Mouse (Mus musculus): Measurements from ENCODE around the gene Rnf135. TPM values are rescaled to one million over a fixed set of nuclear protein-coding genes. Genes with fewer than 3 reads are reported as not detected.

The Rnf135 gene
- total and polyA plus RNA-seq, 3 experiments, result 5.2 to 8.0 TPM; not detected in 1

- DNase-seq (ENCODE audit: low read depth, low spot score), result no peak
- Histone ChIP-seq H3K27me3 (ENCODE audit: control insufficient read depth in 1 of 2, insufficient read depth in 2 of 2, low read length in 2 of 2) (no peaks in the 10 kb centered on the region), H3K4me1 (ENCODE audit: control insufficient read depth in 1 of 2, insufficient read depth in 2 of 2, low read length in 2 of 2) (peaks cover 3 to 5% of the 10 kb centered on the region in 2 experiments; a peak in 2 of 4 replicates), H3K36me3 (ENCODE audit: control insufficient read depth in 1 of 2, insufficient read depth in 2 of 2, low read length in 2 of 2) (peaks cover 12 to 13% of the 10 kb centered on the region in 2 experiments), H3K4me3 (ENCODE audit: control insufficient read depth in 1 of 2, insufficient read depth in 1 of 2, low read depth in 2 of 2, low read length in 2 of 2) (no peak overlapping the region), H3K9me3 (replicated peaks; ENCODE audit: insufficient read depth, low read length) (no peaks in the 10 kb centered on the region), H3K9ac (ENCODE audit: control insufficient read depth, low read depth, low read length, poor library complexity, severe bottlenecking) (no peak overlapping the region), H3K79me2 (ENCODE audit: control insufficient read depth, insufficient read depth, low read length, poor library complexity) (peaks cover 36% of the 10 kb centered on the region), H3K27ac (ENCODE audit: control insufficient read depth, low read depth, low read length) (no peak overlapping the region)
- TF ChIP-seq RAD21 (IDR thresholded peaks at IDR 0.05; ENCODE audit: low read depth, low read length) (no peak), POLR2AphosphoS5 (IDR thresholded peaks at IDR 0.05; ENCODE audit: borderline replicate concordance, low read depth, low read length) (no peak), MXI1 (IDR thresholded peaks at IDR 0.05; ENCODE audit: low read depth, low read length) (no peak), MAX (IDR thresholded peaks at IDR 0.05; ENCODE audit: low read length) (no peak), ZC3H11A (IDR thresholded peaks at IDR 0.05; ENCODE audit: low read depth, low read length) (no peak), UBTF (IDR thresholded peaks at IDR 0.05; ENCODE audit: borderline replicate concordance, insufficient read depth, low read depth, low read length) (no peak), JUND (IDR thresholded peaks at IDR 0.05; ENCODE audit: low read depth, low read length) (no peak), NRF1 (IDR thresholded peaks at IDR 0.05; ENCODE audit: insufficient read depth, low read depth, low read length, poor library complexity, severe bottlenecking) (no peak), KAT2A (conservative IDR thresholded peaks at IDR 0.05; ENCODE audit: low read depth, low read length) (no peak), ZKSCAN1 (IDR thresholded peaks at IDR 0.05; ENCODE audit: low read depth, low read length) (no peak), POLR2AphosphoS2 (IDR thresholded peaks at IDR 0.05; ENCODE audit: low read length) (no peak), MEF2A (IDR thresholded peaks at IDR 0.05; ENCODE audit: extremely low read depth, insufficient replicate concordance, low read depth, low read length, poor library complexity, severe bottlenecking) (no peak), CHD1 (IDR thresholded peaks at IDR 0.05; ENCODE audit: low read depth, low read length) (no peak), NELFE (IDR thresholded peaks at IDR 0.05; ENCODE audit: low read depth, low read length) (no peak), USF2 (IDR thresholded peaks at IDR 0.05; ENCODE audit: borderline replicate concordance in 1 of 2, insufficient read depth in 1 of 2, low read depth in 1 of 2, low read length in 2 of 2) (no peak), CTCF (IDR thresholded peaks at IDR 0.05 in 2 of 3, conservative IDR thresholded peaks at IDR 0.05 in 1 of 3; ENCODE audit: control insufficient read depth in 1 of 3, insufficient read depth in 1 of 3, low read depth in 2 of 3, low read length in 3 of 3, poor library complexity in 1 of 3, severe bottlenecking in 1 of 3) (no peak), EP300 (IDR thresholded peaks at IDR 0.05; ENCODE audit: low read depth in 1 of 2, low read length in 2 of 2) (no peak), E2F4 (IDR thresholded peaks at IDR 0.05; ENCODE audit: borderline replicate concordance, low read depth, low read length) (no peak)
Observed at GRCm38 (mm10) chr11:80215291-80215690, 31.6 kb downstream of the Rnf135 start.

GRCm38 (mm10) chr11:80218657-80219293 lies 35.1 kb downstream of the Rnf135 start:
- Histone ChIP-seq H3K36me3 (ENCODE audit: control insufficient read depth in 1 of 2, insufficient read depth in 2 of 2, low read length in 2 of 2) (peaks cover 3 to 12% of the 10 kb centered on the region in 2 experiments; a peak in 2 of 4 replicates), H3K79me2 (ENCODE audit: control insufficient read depth, insufficient read depth, low read length, poor library complexity) (peaks cover 16% of the 10 kb centered on the region), H3K27ac (ENCODE audit: control insufficient read depth, low read depth, low read length) (no peak overlapping the region), H3K9ac (ENCODE audit: control insufficient read depth, low read depth, low read length, poor library complexity, severe bottlenecking) (no peak overlapping the region), H3K9me3 (replicated peaks; ENCODE audit: insufficient read depth, low read length) (no peaks in the 10 kb centered on the region), H3K4me1 (ENCODE audit: control insufficient read depth in 1 of 2, insufficient read depth in 2 of 2, low read length in 2 of 2) (no peaks in the 10 kb centered on the region), H3K27me3 (ENCODE audit: control insufficient read depth in 1 of 2, insufficient read depth in 2 of 2, low read length in 2 of 2) (no peaks in the 10 kb centered on the region), H3K4me3 (ENCODE audit: control insufficient read depth in 1 of 2, insufficient read depth in 1 of 2, low read depth in 2 of 2, low read length in 2 of 2) (no peak overlapping the region)
- TF ChIP-seq USF2 (IDR thresholded peaks at IDR 0.05; ENCODE audit: borderline replicate concordance in 1 of 2, insufficient read depth in 1 of 2, low read depth in 1 of 2, low read length in 2 of 2) (no peak), SMC3 (IDR thresholded peaks at IDR 0.05; ENCODE audit: low read depth, low read length) (no peak), RCOR1 (IDR thresholded peaks at IDR 0.05; ENCODE audit: low read depth, low read length) (no peak), SIN3A (IDR thresholded peaks at IDR 0.05; ENCODE audit: low read length) (no peak)
- DNase-seq (ENCODE audit: low read depth, low spot score), result no peak
